ENCODE assay signal across 9 mouse cellular contexts in genomic region chr3:79182290-79182689, GRCm38 (mm10).
DNase-seq lines count a peak whose midpoint lies in the region; ATAC-seq and TF ChIP-seq lines count a peak whose summit lies in the region.
"Had no signal": no experiment of that assay in that cellular context is flagged by ENCODE, and none has a peak within 500 bp of the region (broad histone marks: within the 10 kb centered on the region; RNA-seq: fewer than 3 reads in every experiment).

No protein-coding gene starts in this region.

- ATAC-seq in heart, embryonic 11.5 days (replicated peaks; ENCODE audit: insufficient number of reproducible peaks, low FRiP score, low TSS enrichment): no peak
- ATAC-seq in limb, embryonic 15.5 days (ENCODE audit: insufficient number of reproducible peaks, low FRiP score, low TSS enrichment, low read depth): no peak
- ATAC-seq in inflammation-experienced regulatory T-cells, adult 6 months: no peak

- H3K9ac ChIP-seq in heart, embryonic 11.5 days (ENCODE audit: low read depth, low read length): no peak overlapping the region
- no peak overlapping the region for H3K9ac ChIP-seq in limb, embryonic 15.5 days
- H3K9ac ChIP-seq: liver, embryonic 13.5 days had no signal

- no peaks in the 10 kb centered on the region for H3K36me3 ChIP-seq in heart, embryonic 11.5 days (ENCODE audit: control insufficient read depth, insufficient read depth, low read length)
- no peaks in the 10 kb centered on the region for H3K36me3 ChIP-seq in limb, embryonic 15.5 days
- H3K36me3 ChIP-seq: liver, embryonic 13.5 days had no signal

- DNase-seq in heart, adult 11 months: no peak
- no peak for DNase-seq in layer of hippocampus, adult 2 months (ENCODE audit: low spot score in 2 of 2)
- no peak for DNase-seq in layer of hippocampus, adult 9-11 months
- peak; percentile 73 for DNase-seq in Muller cell, postnatal 12 days (ENCODE audit: inconsistent ontology term)
- no peak for DNase-seq in right cerebral cortex, postnatal 4 days
- DNase-seq: liver, embryonic 13.5 days had no signal

- H3K9me3 ChIP-seq in heart, embryonic 11.5 days (replicated peaks; ENCODE audit: control insufficient read depth, low read length): no peaks in the 10 kb centered on the region
- H3K9me3 ChIP-seq in limb, embryonic 15.5 days: no peaks in the 10 kb centered on the region
- H3K9me3 ChIP-seq: liver, embryonic 13.5 days had no signal

- H3K27me3 ChIP-seq in heart, embryonic 11.5 days (ENCODE audit: control insufficient read depth, insufficient read depth, low read length): no peaks in the 10 kb centered on the region
- H3K27me3 ChIP-seq in limb, embryonic 15.5 days: no peaks in the 10 kb centered on the region
- H3K27me3 ChIP-seq: liver, embryonic 13.5 days had no signal

- peaks cover 40% of the 10 kb centered on the region for H3K4me1 ChIP-seq in heart, embryonic 11.5 days (ENCODE audit: control insufficient read depth, insufficient read depth, low read length)
- H3K4me1 ChIP-seq in limb, embryonic 15.5 days: peaks cover 33% of the 10 kb centered on the region

- H3K4me3 ChIP-seq in heart, embryonic 11.5 days (ENCODE audit: low read depth, low read length): no peak overlapping the region
- H3K4me3 ChIP-seq in layer of hippocampus, adult 2 months: no peak overlapping the region
- H3K4me3 ChIP-seq in limb, embryonic 15.5 days: no peak overlapping the region

- peak overlapping the region; percentile 80 for H3K27ac ChIP-seq in heart, embryonic 11.5 days (ENCODE audit: low read depth, low read length)
- peak overlapping the region; percentile 77; the same call in 1 of the 2 replicates for H3K27ac ChIP-seq in layer of hippocampus, adult 2 months
- peak overlapping the region; percentile 72; the same call in 1 of the 2 replicates for H3K27ac ChIP-seq in limb, embryonic 15.5 days

- H3K4me2 ChIP-seq in heart, embryonic 11.5 days: no peak overlapping the region
- H3K4me2 ChIP-seq in limb, embryonic 15.5 days: no peak overlapping the region

- 62% methylated on average over 3 of the region's 3 CpGs for WGBS in heart, embryonic 11.5 days (ENCODE audit: insufficient replicate concordance)
- 45% methylated on average over 3 of the region's 3 CpGs for WGBS in limb, embryonic 15.5 days

- TF ChIP-seq CTCF in layer of hippocampus, adult 2 months (conservative IDR thresholded peaks at IDR 0.05): no peak
